Mouse (Mus musculus): Measurements from ENCODE around the gene Edem2. TPM values are rescaled to one million over a fixed set of nuclear protein-coding genes. Genes with fewer than 3 reads are reported as not detected.
A peak's percentile ranks its signal among the peaks of the same experiment; 100 is the strongest.

Edem2 gene
- polyA plus RNA-seq, 1 experiment, result 53.4 TPM

- Histone ChIP-seq H3K4me1 (ENCODE audit: control insufficient read depth, insufficient read depth, low read length) (peaks cover 7% of the 10 kb centered on the region; the same call in 1 of the 2 replicates), H3K4me3 (replicated peaks; ENCODE audit: insufficient read depth, low read depth, low read length) (peak overlapping the region; percentile 54), H3K27ac (ENCODE audit: insufficient read depth, low read length) (peak overlapping the region; percentile 98), H3K27me3 (ENCODE audit: control insufficient read depth, insufficient read depth, low read length) (no peaks in the 10 kb centered on the region)
- TF ChIP-seq CTCF (IDR thresholded peaks at IDR 0.05; ENCODE audit: borderline replicate concordance, insufficient read depth, low read depth, low read length), result no peak
- no peak for TF ChIP-seq POLR2A (IDR thresholded peaks at IDR 0.05; ENCODE audit: borderline replicate concordance, insufficient read depth, low read length)
- DNase-seq, result peak; percentile 53 to 67
- 8% methylated on average over 11 of the region's 11 CpGs for WGBS
Observed at GRCm38 (mm10) chr2:155774261-155774926, 45.1 kb upstream of the Edem2 start.

GRCm38 (mm10) chr2:155773664-155774063, 44.4 kb upstream of the Edem2 start:
- H3K27me3 ChIP-seq (ENCODE audit: control insufficient read depth, insufficient read depth, low read length), result no peaks in the 10 kb centered on the region
- peak overlapping the region; percentile 98 for H3K27ac ChIP-seq (ENCODE audit: insufficient read depth, low read length)
- H3K4me1 ChIP-seq (ENCODE audit: control insufficient read depth, insufficient read depth, low read length), result peaks cover 4% of the 10 kb centered on the region; the same call in 1 of the 2 replicates
- no peak overlapping the region for H3K4me3 ChIP-seq (replicated peaks; ENCODE audit: insufficient read depth, low read depth, low read length)
- TF ChIP-seq POLR2A (IDR thresholded peaks at IDR 0.05; ENCODE audit: borderline replicate concordance, insufficient read depth, low read length) (no peak), CTCF (IDR thresholded peaks at IDR 0.05; ENCODE audit: borderline replicate concordance, insufficient read depth, low read depth, low read length) (no peak)
- 54% methylated on average over 4 of the region's 4 CpGs for WGBS
- peak; percentile 38 to 49 for DNase-seq

GRCm38 (mm10) chr2:155764679-155765418, 35.6 kb upstream of the Edem2 start:
- DNase-seq, result peak; percentile 78 to 80
- Histone ChIP-seq H3K27ac (ENCODE audit: insufficient read depth, low read length) (no peak overlapping the region), H3K27me3 (ENCODE audit: control insufficient read depth, insufficient read depth, low read length) (no peaks in the 10 kb centered on the region), H3K4me3 (replicated peaks; ENCODE audit: insufficient read depth, low read depth, low read length) (no peak overlapping the region), H3K4me1 (ENCODE audit: control insufficient read depth, insufficient read depth, low read length) (peaks cover 4% of the 10 kb centered on the region; the same call in 1 of the 2 replicates)
- WGBS, result 40% methylated on average over 13 of the region's 13 CpGs
- peak; percentile 77 for TF ChIP-seq CTCF (IDR thresholded peaks at IDR 0.05; ENCODE audit: borderline replicate concordance, insufficient read depth, low read depth, low read length)
- TF ChIP-seq POLR2A (IDR thresholded peaks at IDR 0.05; ENCODE audit: borderline replicate concordance, insufficient read depth, low read length), result no peak

- peak; percentile 51 to 60 for DNase-seq
- H3K4me1 ChIP-seq (ENCODE audit: control insufficient read depth, insufficient read depth, low read length), result peaks cover 3% of the 10 kb centered on the region
- H3K27ac ChIP-seq (ENCODE audit: insufficient read depth, low read length), result no peak overlapping the region
- no peak overlapping the region for H3K4me3 ChIP-seq (replicated peaks; ENCODE audit: insufficient read depth, low read depth, low read length)
- no peaks in the 10 kb centered on the region for H3K27me3 ChIP-seq (ENCODE audit: control insufficient read depth, insufficient read depth, low read length)
- WGBS, result 47% methylated on average over 14 of the region's 14 CpGs
- TF ChIP-seq CTCF (IDR thresholded peaks at IDR 0.05; ENCODE audit: borderline replicate concordance, insufficient read depth, low read depth, low read length), result peak; percentile 32; the same call in 1 of the 2 replicates
- TF ChIP-seq POLR2A (IDR thresholded peaks at IDR 0.05; ENCODE audit: borderline replicate concordance, insufficient read depth, low read length), result no peak
Observed at GRCm38 (mm10) chr2:155756855-155757566, 27.7 kb upstream of the Edem2 start.

GRCm38 (mm10) chr2:155755746-155756145, 26.5 kb upstream of the Edem2 start:
- DNase-seq, result no peak
- no peak overlapping the region for H3K27ac ChIP-seq (ENCODE audit: insufficient read depth, low read length)
- 6% methylated on average over 1 of the region's 1 CpGs for WGBS

GRCm38 (mm10) chr2:155751014-155751786, 21.9 kb upstream of the Edem2 start, which contains the start of gene Procr:
Gene Procr (plus strand): TSS chr2:155751117.
- TF ChIP-seq POLR2A (IDR thresholded peaks at IDR 0.05; ENCODE audit: borderline replicate concordance, insufficient read depth, low read length) (no peak), CTCF (IDR thresholded peaks at IDR 0.05; ENCODE audit: borderline replicate concordance, insufficient read depth, low read depth, low read length) (no peak)
- no peak within 1 kb of the TSS for H3K27ac ChIP-seq (ENCODE audit: insufficient read depth, low read length)
- 8% methylated on average over 25 of the region's 25 CpGs for WGBS

More at GRCm38 (mm10) chr2:155755746-155756145, 26.5 kb upstream of the Edem2 start:
- TF ChIP-seq CTCF (IDR thresholded peaks at IDR 0.05; ENCODE audit: borderline replicate concordance, insufficient read depth, low read depth, low read length) (peak; percentile 26; the same call in 1 of the 2 replicates), POLR2A (IDR thresholded peaks at IDR 0.05; ENCODE audit: borderline replicate concordance, insufficient read depth, low read length) (no peak)
- H3K4me3 ChIP-seq (replicated peaks; ENCODE audit: insufficient read depth, low read depth, low read length), result no peak overlapping the region
- H3K4me1 ChIP-seq (ENCODE audit: control insufficient read depth, insufficient read depth, low read length), result peaks cover 3% of the 10 kb centered on the region
- no peaks in the 10 kb centered on the region for H3K27me3 ChIP-seq (ENCODE audit: control insufficient read depth, insufficient read depth, low read length)

GRCm38 (mm10) chr2:155749394-155749793, 20.1 kb upstream of the Edem2 start:
- no peaks in the 10 kb centered on the region for H3K4me1 ChIP-seq (ENCODE audit: control insufficient read depth, insufficient read depth, low read length)
- H3K27ac ChIP-seq (ENCODE audit: insufficient read depth, low read length), result no peak overlapping the region
- TF ChIP-seq CTCF (IDR thresholded peaks at IDR 0.05; ENCODE audit: borderline replicate concordance, insufficient read depth, low read depth, low read length) (no peak), POLR2A (IDR thresholded peaks at IDR 0.05; ENCODE audit: borderline replicate concordance, insufficient read depth, low read length) (no peak)
- H3K27me3 ChIP-seq (ENCODE audit: control insufficient read depth, insufficient read depth, low read length), result no peaks in the 10 kb centered on the region
- DNase-seq, result no peak
- 89% methylated on average over 4 of the region's 4 CpGs for WGBS
- no peak overlapping the region for H3K4me3 ChIP-seq (replicated peaks; ENCODE audit: insufficient read depth, low read depth, low read length)

More at GRCm38 (mm10) chr2:155751014-155751786, 21.9 kb upstream of the Edem2 start, which contains the start of gene Procr:
- H3K27me3 ChIP-seq (ENCODE audit: control insufficient read depth, insufficient read depth, low read length), result no peaks in the 10 kb centered on the region
- H3K4me3 ChIP-seq (replicated peaks; ENCODE audit: insufficient read depth, low read depth, low read length), result peak within 1 kb of the TSS; percentile 14
- no peak for DNase-seq
- H3K4me1 ChIP-seq (ENCODE audit: control insufficient read depth, insufficient read depth, low read length), result no peaks in the 10 kb centered on the region

Measured in cerebellum, adult 2 months (tissue).